Mouse (Mus musculus) ES-Bruce4 (cell line): ENCODE results near the gene Foxk1.

Experiments used
- EP300 ChIP-seq: IDR thresholded peaks from 2 replicates; pipeline ENCODE4 v1.6.1; 2011; ENCODE audit warnings: low read depth, low read length; ENCODE audit not compliant: insufficient read depth
- POLR2A ChIP-seq: IDR thresholded peaks from one replicate; pipeline ENCODE4 v1.8.1; 2011; ENCODE audit warnings: low read length; ENCODE audit not compliant: insufficient read depth

DNA sequence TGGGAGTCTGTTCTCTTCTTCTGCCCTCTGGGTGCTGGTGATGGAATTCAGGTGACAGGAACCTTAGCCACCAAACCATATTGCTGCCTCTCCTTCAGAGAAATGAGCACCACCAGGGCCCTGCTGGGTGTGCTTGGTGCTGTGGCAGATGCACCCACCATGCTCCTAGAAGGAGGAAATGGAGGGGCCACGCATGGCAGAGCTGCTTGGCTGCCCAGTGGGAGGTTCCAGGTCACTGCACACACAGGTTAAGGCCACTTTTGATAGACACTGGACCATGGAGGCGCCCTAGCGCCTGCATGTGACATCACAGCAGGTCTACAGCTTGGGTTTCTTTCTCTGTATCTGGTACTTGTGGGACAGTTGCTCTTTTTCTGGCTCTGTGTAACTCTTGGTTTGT lies 15.8 kb downstream of the Foxk1 start:
- TF ChIP-seq EP300 = no peak
- TF ChIP-seq POLR2A = no peak
